Mouse (Mus musculus): ENCODE results near the gene Tnfrsf1a.

Tnfrsf1a gene

DNA sequence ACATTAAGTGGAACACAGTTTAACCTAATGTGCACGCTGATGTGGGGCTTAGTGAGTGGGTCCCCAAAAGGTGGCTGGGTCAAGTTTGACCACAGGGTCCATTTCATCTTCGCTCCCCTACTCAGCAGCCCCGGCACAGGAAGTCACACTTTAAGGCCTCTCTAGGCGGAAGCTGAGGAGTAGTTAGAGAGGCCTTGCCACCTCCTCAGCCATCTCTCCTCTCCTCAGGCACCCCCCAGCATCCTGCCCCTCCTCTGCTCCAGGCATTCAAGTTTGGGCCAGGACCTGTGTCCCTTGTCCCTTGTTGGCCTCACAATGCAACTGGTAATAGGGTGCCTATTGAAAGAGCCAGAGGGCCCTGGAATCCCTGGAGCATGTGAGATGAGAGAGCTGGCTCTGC is 4.5 kb downstream of the Tnfrsf1a start:
- no peak for DNase-seq (ENCODE audit: low spot score in 2 of 2)

DNA sequence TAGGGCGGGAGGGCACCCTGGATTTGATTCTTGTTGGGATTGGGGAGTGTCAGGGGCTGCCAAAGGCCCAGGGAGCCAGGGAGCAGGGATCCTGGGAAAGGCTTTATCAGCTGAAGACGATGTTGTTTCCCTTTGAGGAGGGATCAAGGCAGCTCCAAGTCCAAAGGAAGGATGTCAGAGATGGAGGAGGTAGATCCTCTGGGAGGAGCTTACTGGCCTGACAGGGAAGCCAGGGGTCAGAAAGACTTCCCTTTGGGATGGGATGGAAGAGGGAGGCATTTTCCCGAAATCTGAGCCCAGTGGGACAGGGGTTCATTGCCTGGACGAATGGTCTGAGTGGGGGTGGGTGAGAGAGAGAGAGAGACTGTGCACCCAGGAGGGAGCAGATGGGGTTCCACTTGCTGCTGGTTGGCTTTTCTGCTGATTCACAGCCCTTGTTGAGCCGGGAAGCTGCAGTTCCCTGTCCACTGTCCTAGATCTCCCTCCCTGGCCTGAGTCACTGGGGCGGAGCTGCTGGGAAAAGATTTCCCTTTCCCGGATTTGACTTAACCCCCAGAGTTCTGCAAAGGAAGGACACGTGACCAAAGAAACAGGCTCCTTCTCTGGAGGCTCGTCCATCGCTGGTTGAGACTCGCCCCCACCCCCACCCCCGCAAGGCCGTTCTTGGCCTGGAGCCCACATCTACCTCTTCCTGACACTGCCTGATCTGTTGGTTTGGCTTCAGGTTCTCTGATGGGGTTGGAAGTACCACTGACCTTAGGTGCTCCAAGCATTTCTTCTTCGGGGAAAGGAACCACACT is 5.4 kb downstream of the Tnfrsf1a start:
- no peak for DNase-seq (ENCODE audit: low spot score in 2 of 2)

DNA sequence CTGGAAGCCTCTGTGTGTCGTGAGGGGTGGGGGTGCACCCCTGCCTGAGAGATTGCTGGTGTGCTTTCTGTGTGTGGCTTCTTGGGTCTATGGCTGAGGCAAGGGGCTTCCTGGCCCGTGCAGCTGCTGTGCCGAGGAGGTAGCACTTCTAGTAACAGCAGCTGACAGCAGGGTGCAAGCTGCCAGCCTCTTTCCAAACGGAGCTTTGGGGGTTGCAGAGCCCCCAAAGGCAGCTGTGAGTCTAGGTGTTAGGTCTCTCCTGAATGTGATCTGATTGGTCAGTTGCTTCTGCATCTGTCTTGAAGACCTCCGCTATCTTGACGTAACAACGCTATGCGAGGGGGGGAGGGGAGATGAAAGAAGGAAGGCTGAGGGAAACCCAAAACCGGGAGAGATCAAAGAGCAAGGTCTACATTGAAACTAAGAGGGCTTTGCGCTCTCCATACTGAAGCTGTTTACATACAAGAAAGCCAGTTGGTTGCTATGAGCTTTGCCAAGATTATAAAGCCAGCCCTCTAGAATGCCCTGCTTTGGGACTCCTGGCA is 6.1 kb downstream of the Tnfrsf1a start:
- no peak for DNase-seq (ENCODE audit: low spot score in 2 of 2)

DNA sequence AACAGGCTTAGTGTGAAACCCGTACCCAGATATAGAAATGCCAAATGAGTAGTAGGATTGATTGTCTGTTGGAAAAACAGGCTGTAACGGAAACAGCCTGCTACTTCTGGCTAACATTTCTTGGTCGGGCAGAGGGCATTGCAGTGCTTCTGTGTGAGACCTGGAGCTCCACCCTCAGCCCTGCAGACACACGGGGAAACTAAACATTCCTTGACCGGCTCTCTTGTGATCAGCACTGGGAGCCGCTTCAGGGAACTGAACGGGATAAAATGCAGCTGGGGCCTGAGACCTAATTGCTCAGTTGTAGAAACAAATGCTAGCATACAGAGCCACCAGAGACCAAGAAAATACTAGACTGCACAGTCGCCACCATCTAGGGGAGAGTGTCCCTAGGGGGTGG is 7.1 kb downstream of the Tnfrsf1a start:
- no peak for DNase-seq (ENCODE audit: low spot score in 2 of 2)

DNA sequence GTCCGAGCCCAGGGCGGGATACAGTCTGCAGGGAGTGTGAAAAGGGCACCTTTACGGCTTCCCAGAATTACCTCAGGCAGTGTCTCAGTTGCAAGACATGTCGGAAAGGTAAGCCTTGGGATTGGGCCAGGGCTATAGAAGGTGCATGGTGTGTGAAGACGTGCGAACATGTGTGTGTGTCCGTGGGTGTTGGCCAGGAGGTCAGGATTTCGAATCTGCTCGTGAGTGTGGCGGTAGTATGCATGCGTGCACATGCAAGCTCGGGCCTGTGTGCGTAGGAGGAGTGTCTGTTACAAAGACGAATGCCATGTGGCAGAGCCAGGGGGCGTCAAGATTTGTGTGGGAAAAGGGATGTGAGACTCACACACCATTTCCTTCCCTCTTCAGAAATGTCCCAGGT is 8.2 kb downstream of the Tnfrsf1a start:
- DNase-seq (ENCODE audit: low spot score in 2 of 2) = no peak

DNA sequence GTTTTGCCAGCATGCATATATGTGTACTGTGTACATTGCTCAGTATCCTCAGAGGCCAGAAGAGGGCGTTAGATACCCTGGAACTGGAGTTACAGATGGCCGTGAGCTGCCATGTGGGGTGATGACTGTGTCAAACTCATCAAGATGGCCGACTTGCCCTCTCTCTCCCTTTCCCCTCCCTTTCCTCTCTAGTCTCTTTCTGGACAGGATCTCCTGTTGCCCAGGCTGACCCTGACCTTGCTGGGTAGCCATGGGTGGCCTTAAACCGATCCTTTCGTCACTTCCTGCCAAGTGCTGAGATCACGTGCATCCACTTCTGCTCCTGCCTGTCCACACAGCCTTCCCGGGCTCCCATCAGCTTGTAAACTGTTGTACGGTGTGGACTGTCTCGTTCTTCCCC is 10.8 kb downstream of the Tnfrsf1a start:
- no peak for DNase-seq (ENCODE audit: low spot score in 2 of 2)

DNA sequence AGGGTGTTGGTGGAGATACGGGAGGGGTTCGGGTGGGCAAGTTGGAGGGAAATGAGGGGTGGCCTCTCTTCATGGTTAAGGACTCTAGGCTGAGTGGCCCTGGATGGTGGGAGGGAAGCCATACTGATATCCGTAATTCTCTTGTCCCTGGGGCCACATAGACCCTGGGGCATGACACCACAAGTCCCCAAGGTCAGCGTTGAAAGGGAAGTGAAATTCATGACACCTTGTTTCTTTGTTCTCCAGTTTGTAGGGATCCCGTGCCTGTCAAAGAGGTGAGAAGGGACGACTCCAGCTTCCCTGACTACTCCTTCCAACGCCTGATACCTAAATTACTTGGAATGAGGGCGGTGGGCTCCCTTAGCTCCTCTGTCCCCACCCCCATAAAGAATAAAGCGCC is 11.7 kb downstream of the Tnfrsf1a start:
- no peak for DNase-seq (ENCODE audit: low spot score in 2 of 2)

DNA sequence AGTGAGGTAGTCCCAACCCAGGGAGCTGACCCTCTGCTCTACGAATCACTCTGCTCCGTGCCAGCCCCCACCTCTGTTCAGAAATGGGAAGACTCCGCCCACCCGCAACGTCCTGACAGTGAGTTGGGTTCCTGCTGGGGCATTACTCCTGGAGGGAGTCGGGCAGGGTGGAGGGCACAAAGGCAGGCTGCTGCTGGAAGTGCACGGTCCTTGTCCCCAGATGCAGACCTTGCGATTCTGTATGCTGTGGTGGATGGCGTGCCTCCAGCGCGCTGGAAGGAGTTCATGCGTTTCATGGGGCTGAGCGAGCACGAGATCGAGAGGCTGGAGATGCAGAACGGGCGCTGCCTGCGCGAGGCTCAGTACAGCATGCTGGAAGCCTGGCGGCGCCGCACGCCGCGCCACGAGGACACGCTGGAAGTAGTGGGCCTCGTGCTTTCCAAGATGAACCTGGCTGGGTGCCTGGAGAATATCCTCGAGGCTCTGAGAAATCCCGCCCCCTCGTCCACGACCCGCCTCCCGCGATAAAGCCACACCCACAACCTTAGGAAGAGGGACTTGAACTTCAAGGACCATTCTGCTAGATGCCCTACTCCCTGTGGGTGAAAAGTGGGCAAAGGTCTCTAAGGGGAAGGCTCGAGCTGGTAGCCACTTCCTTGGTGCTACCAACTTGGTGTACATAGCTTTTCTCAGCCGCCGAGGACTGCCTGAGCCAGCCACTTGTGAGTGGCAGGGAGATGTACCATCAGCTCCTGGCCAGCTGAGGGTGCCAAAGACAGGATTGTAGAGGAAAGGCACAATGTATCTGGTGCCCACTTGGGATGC is 12.5 kb downstream of the Tnfrsf1a start:
- peak; percentile 49 for DNase-seq (ENCODE audit: low spot score in 2 of 2)

DNA sequence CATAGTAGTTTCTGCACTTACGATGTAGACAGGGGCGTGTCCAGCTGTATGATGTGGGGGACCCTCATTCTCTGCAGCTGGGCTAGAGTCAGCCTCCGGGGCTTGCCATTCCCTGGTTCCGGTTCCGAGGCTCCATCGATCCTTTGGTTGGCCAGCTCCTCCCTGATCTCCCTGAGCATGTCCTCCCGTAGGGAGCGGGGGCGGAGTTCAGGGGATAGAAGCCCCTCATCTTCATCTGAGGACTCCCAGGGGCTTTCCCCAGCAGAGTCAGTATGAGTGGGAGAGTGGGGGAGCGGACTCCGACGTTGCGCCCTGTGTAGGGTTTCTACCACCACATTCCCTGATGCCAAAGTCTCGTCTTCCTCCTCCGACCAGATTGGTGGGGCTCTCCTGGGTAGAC is 13.9 kb downstream of the Tnfrsf1a start:
- no peak for DNase-seq (ENCODE audit: low spot score in 2 of 2)

DNA sequence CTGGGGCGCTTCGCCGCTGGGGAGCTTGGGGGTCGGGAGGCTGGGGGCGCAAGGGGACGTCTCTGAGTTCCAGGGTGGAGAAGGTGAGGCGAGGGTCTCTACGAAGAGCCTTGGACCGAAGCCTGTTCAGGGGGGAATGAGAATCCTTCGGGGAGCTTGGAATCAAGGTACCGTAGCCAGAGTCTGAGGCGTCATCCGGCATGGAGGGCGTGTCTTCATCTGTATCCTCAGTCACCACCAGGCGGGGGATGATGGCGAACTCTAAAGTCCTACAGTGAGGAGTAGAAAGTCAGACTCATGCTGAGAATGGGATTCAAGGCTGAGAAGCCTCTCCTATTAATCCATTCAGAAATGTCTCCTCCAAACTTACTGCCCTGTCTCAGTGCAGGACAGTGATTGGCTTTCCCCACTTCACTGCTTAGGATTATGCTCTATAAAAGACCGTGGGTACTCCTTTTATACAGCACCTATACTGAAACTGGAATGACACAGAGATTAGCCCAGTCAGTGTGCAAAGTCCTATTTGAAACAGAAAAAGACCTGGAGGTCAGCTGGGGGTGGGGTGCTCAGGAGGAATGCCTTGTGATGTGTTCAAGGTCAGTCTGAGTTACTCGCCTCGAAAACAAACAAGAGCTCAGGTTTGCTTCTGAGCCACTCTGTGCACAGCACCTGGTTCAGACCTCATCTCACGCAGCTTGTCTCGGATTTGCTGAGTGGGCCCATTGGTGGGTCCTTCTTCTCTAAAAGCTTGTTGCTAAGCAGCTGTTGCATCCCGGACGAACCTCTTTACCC is 14.5 kb downstream of the Tnfrsf1a start:
- DNase-seq (ENCODE audit: low spot score in 2 of 2) = no peak

DNA sequence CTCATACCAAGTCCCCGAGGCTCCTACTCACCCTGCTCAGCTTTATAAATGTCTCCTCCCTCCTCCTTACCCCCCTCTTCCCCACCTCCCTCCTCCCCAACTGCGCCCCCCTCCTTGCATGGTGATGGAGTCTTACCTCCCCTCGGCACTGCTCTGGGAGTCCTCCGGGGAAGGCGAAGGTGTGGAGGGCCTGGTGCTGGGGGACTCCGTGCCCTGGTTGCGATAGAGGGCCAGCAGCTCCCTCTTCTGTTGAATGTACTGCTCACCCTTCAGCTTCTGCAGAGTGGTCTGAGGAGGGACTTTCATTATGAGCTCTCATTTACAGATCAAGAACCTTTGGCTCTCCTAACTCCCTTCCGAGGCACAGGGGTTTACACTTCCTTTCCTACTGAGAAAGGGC is 15.3 kb downstream of the Tnfrsf1a start:
- DNase-seq (ENCODE audit: low spot score in 2 of 2) = no peak

DNA sequence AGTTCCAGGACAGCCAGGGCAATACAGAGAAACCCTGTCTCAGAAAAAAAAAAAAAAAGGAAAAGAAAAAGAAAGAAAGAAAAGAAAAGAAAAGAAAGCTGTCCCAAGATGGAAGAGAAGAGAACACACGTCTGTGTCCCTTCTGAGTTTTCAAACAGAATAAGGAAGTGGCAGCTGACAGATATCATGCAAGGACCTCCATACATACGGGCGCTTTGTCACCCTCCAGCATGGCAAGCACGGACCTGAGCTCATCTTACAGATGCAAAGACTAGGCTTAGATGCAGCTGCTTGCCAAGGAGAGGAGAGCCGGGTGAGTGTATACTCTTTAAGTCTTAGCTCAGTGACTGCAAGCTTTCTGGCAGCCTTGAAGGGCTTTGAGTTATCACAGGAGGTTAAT is 16.4 kb downstream of the Tnfrsf1a start:
- no peak for DNase-seq (ENCODE audit: low spot score in 2 of 2)

DNA sequence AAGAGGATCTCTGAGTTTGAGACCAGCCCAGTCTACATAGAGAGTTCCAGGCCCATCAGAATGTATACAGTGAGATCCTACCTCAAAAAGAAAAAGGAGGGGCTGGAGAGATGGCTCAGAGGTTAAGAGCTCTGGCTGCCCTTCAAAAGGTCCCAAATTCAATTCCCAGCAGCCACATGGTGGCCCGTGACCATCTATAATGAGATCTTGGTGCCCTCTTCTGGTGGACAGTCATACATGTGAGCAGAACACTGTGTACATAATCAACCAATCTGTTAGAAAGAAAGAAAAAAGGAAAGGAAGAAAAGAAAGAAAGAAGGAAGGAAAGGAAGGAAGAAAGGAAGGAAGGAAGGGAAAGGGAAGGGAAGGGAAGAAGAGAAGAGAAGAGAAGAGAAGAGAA is 17.0 kb downstream of the Tnfrsf1a start:
- DNase-seq (ENCODE audit: low spot score in 2 of 2) = no peak

DNA sequence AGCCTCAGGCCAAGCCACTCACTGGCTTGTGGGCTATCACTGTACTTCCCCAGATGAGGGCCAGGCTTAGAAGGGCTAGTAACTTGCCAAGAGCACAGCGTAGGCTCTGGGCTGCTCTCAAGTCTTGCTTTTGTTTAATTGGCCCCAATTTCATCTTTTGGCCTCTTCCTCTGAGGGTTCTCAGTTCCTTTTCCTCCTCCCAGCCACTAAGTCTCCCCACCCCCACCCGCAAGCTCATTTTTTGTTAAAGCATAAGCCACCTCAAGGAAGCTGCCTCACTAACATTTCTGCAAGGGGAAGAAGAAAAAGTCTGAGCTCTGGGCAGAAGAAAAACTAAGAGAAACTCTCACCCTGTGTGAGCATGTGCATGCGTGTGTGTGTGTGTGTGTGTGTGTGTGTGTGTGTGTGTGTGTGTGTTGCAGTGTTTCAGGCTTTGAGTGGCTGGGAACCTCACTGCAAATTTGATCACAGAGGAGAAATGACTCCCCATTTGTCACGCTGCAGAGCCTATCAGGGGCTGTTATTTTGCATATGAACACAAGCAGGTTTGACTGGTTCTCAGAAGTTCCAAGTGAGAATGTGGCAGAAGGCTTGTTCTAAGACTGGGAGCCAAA is 18.7 kb downstream of the Tnfrsf1a start:
- no peak for DNase-seq (ENCODE audit: low spot score in 2 of 2)

DNA sequence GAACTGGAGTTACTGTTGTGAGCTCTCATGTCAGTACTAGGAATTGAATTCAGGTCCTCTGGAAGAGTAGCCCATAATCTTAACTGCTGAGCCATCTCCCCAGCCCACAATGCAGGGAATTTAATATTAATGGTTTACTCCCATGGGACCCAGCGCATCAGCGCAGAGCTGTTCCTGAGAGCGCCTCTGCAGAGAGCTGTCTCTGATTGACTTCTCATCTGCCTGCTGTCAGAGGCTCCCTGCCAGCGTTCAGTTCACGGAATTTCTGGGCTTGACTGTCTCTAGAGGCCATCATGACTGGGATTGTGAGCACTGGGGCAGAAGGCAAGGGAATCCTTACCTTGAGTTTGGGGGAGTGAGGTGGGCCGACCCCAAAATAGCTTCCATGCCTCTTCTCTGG is 27.9 kb downstream of the Tnfrsf1a start:
- DNase-seq (ENCODE audit: low spot score in 2 of 2) = no peak

DNA sequence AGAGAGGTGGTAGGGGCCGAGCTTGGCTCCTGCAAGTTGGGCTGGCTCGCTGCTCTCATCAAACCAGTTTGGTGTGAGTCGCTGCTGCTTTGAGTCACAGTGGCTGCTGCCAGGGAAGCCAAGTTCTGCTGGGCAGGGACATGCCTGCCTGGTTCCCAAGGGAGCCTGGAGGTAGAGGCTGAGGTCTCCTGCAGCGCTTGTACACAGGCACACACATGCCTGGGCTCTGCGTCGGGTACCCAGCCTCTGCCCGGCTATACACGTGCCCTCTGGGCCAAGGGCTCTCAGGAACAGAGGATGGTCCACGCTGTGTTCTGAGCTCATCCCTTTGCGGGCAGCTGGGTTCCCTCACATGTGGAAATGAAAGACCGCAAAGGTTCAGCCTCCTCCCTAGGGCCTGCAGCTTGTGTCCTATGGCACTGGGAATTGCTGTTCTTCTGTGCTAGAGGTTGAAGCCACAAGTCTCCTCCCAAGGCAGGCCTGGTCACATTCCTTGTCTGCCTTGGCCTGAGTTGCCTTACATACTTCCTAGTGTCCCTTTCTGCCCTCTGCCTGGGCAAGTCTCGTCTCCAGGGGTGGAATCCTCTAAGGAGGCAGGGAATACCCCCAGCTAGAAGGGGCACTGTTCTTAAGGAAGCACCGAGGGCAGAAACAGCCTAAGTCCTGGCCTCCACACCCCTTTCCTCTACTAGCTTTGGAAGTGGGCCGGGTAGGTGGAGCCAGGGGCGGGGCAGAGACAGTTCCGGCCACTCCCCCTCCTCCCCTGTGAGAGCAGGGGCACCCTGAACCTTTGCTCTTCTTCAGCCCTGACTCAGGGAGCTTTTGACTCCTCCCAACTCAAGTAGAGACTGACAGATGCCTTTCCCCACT is 28.7 kb downstream of the Tnfrsf1a start:
- no peak for DNase-seq (ENCODE audit: low spot score in 2 of 2)

DNA sequence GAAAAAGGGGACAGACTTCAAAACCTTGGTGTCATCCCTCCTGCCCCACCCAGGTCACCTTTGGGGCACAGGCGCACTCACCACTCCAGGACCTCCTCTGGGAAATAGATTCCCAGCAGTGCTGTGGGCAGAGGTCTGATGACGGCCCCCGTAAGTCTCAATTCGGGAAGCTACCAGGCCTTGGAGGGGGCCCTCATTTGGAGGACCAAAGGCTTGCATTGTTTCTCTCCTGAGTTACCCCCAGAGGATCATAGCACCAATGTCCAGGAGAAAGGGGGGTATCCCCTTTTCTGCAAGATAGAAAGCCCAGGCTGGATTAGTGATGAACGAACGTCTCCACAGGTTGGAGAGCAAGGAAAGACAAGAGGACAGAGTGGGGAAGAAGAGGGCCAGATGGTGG is 29.5 kb downstream of the Tnfrsf1a start:
- DNase-seq (ENCODE audit: low spot score in 2 of 2) = no peak

DNA sequence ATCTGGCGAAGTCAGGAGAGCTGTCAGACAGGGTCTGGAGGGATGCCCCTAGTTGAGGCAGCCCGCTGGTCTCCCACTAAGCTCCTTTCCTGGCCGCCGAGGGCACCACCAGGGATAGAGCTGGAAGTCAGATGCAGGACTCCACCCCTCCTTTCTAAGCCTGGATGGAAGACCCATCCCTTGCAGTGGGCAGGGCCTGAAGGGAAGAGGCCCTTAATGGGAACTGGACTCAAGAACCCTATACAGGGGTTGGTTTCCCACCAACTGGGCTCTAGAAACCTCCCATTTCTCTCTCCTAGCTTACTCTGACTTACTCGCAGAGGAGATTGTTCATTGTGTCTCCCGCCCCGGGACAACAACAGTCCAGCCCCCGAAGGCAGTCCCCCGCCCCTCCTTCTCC is 30.6 kb downstream of the Tnfrsf1a start:
- no peak for DNase-seq (ENCODE audit: low spot score in 2 of 2)

DNA sequence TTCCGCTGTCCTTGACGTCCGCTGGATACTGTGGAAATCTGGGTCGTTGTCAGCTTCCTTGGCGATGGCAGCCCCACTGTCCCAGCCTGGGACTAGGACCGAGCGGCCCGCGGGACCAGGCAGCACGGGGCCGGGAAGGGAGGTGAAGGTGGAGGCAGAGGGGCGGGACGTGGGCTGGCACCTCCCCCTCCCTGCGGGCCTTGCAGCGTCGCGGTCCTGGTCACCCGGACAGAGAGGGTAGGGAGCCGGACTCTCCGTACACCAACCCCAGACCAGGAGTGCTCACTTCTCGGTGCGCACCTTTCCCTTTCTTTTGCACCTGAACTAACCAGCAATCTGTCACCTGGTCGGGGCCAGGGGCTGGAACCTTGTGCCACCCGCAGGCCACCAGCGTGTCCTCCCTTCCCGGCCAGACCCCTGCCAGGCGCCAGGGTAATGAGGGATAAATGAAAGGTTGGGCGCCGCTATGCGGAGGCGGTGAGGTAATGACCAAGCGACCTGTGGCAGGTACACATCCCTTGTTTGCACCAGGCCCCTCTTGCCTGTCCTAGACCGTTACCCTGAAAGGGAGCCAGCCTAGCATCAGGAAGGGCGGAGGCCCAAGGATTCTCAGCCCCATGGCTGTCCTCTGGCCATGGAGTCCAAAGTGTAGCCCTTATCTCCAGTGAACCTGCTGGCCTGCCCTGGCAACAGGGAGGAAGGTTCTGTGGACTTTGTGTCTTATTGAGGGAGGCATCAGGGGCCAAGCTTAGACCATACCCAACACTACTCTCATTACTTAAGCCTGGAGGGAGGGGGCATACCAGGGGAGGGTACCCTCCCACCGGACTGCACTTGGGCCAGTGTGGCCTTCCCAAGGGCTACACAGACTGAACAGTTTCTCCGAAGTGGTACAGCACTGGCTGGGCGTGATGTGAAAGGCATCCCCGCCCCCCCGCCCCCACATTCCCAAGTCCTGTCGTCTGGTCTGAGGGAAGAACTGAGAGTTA is 31.5 kb downstream of the Tnfrsf1a start, which contains the start of gene Plekhg6:
Plekhg6 (minus strand) TSS at position 422 of the 989 bp plus-strand sequence.
- DNase-seq (ENCODE audit: low spot score in 2 of 2) = no peak
